Mouse (Mus musculus) myocyte (in vitro differentiated cells): ENCODE measurements around the gene Exd1. TPM values are rescaled to one million over a fixed set of nuclear protein-coding genes. Genes with fewer than 3 reads are reported as not detected.

Experiments
- H3K27me3 ChIP-seq: one replicate; pipeline ENCODE4 v1.6.1; 2011; ENCODE audit not compliant: control insufficient read depth, insufficient read depth, insufficient read length
- H3K36me3 ChIP-seq: one replicate; pipeline ENCODE4 v1.6.1; 2011; ENCODE audit not compliant: control insufficient read depth, insufficient read depth
- H3K4me2 ChIP-seq: one replicate; pipeline ENCODE4 v1.6.1; 2011; ENCODE audit warnings: low read depth, control low read depth
- H3K4me3 ChIP-seq: one replicate; pipeline ENCODE4 v1.5.1; 2011; ENCODE audit warnings: mild to moderate bottlenecking, control low read depth, moderate library complexity
- H3K79me2 ChIP-seq: one replicate; pipeline ENCODE4 v1.6.1; 2011; ENCODE audit not compliant: control insufficient read depth, insufficient read depth
- H3ac ChIP-seq: one replicate; pipeline ENCODE4 v1.6.1; 2011; ENCODE audit not compliant: control insufficient read depth, insufficient read length
- CEBPB ChIP-seq: IDR thresholded peaks from 2 replicates; pipeline ENCODE4 v1.6.1; 2011; ENCODE audit warnings: mild to moderate bottlenecking, moderate library complexity; ENCODE audit not compliant: poor library complexity, insufficient read depth, severe bottlenecking
- E2F4 ChIP-seq: IDR thresholded peaks from one replicate; pipeline ENCODE4 v1.6.1; 2011; ENCODE audit warnings: mild to moderate bottlenecking, control low read depth, moderate library complexity; ENCODE audit not compliant: insufficient read depth
- MAX ChIP-seq: IDR thresholded peaks from one replicate; pipeline ENCODE4 v1.6.1; 2011; ENCODE audit warnings: low read depth, mild to moderate bottlenecking, control low read depth
- MYOD1 ChIP-seq, 3 experiments: IDR thresholded peaks; one replicate each; pipeline ENCODE4 v1.6.1; 2011; ENCODE audit warnings: control low read depth in 2 of 3, low read depth in 2 of 3, mild to moderate bottlenecking in 2 of 3, moderate library complexity in 1 of 3; ENCODE audit not compliant: insufficient read length in 2 of 3, control insufficient read depth in 1 of 3
- MYOG ChIP-seq, 3 experiments: IDR thresholded peaks; one replicate each; pipeline ENCODE4 v1.6.1; 2011; ENCODE audit warnings: control low read depth in 2 of 3, low read depth in 2 of 3, mild to moderate bottlenecking in 2 of 3; ENCODE audit not compliant: insufficient read length in 2 of 3, control insufficient read depth in 1 of 3, insufficient read depth in 1 of 3
- POLR2A ChIP-seq: IDR thresholded peaks from one replicate; pipeline ENCODE4 v1.6.1; 2011; ENCODE audit warnings: low read depth, mild to moderate bottlenecking, control low read depth, moderate library complexity; ENCODE audit not compliant: insufficient read length
- POLR2AphosphoS2 ChIP-seq: IDR thresholded peaks from one replicate; pipeline ENCODE4 v1.6.1; 2011; ENCODE audit warnings: low read depth, control low read depth; ENCODE audit not compliant: insufficient read length
- REST ChIP-seq: IDR thresholded peaks from one replicate; pipeline ENCODE4 v1.6.1; 2011; ENCODE audit warnings: mild to moderate bottlenecking, control low read depth, moderate library complexity; ENCODE audit not compliant: insufficient read depth, insufficient read length
- SRF ChIP-seq: IDR thresholded peaks from one replicate; pipeline ENCODE4 v1.6.1; 2011; ENCODE audit warnings: low read depth; ENCODE audit not compliant: control insufficient read depth, insufficient read length
- TCF12 ChIP-seq: IDR thresholded peaks from one replicate; pipeline ENCODE4 v1.6.1; 2011; ENCODE audit warnings: mild to moderate bottlenecking, control low read depth; ENCODE audit not compliant: poor library complexity, insufficient read depth, severe bottlenecking
- TCF3 ChIP-seq: IDR thresholded peaks from one replicate; pipeline ENCODE4 v1.6.1; 2011; ENCODE audit warnings: low read depth, control low read depth; ENCODE audit not compliant: insufficient read length
- USF1 ChIP-seq: IDR thresholded peaks from one replicate; pipeline ENCODE4 v1.6.1; 2011; ENCODE audit warnings: low read depth, mild to moderate bottlenecking, control low read depth, moderate library complexity
- polyA plus RNA-seq: library from polyadenylated mRNA; unstranded; fragments of >200 nt; fragmentation: generic; extraction: Trizol; gene quantifications from one replicate; pipeline ENCODE4 v1.2.1, GENCODE M21; 2012; ENCODE audit warnings: missing spikeins

The Exd1 gene
- polyA plus RNA-seq, 1 experiment: 0.23 TPM

- no peaks in the 10 kb centered on the region for H3K27me3 ChIP-seq
- H3K4me2 ChIP-seq: no peak overlapping the region
- no peaks in the 10 kb centered on the region for H3K36me3 ChIP-seq
- H3K4me3 ChIP-seq: no peak overlapping the region
- no peaks in the 10 kb centered on the region for H3K79me2 ChIP-seq
- H3ac ChIP-seq: no peak overlapping the region
- TF ChIP-seq CEBPB: no peak
- no peak for TF ChIP-seq MYOG (IDR thresholded peaks at IDR 0.05; ENCODE audit: control insufficient read depth in 1 of 3, insufficient read depth in 1 of 3, insufficient read length in 2 of 3, low read depth in 2 of 3)
- no peak for TF ChIP-seq POLR2A
- TF ChIP-seq TCF3: no peak
- no peak for TF ChIP-seq MYOD1 (IDR thresholded peaks at IDR 0.05; ENCODE audit: control insufficient read depth in 1 of 3, insufficient read length in 2 of 3, low read depth in 2 of 3)
- TF ChIP-seq TCF12: no peak
- no peak for TF ChIP-seq MAX
- TF ChIP-seq SRF: no peak
- TF ChIP-seq POLR2AphosphoS2: no peak
- TF ChIP-seq USF1: no peak
- no peak for TF ChIP-seq E2F4
- TF ChIP-seq REST: no peak
These were observed 34.1 kb upstream of the Exd1 start for GRCm38 (mm10) chr2:119581571-119581970.

DNA sequence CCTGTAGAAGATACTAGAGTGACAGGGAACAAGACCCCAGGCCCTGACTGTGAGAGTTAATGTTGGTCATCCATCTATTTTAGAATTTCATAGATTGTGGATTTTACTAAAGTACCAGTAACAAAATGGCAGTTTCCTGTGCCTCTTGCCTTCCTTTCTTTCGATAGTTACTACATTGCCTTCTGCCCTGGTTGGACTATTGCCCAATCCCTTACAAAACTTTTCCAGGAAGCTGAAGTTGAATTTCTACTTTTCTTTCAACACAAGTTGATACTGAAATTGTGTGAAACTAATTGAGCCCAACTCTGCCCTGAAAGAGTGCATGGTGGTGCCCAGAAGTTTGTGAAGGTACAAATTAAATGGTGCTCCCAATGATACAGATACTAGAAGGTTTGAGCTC, 25.0 kb upstream of the Exd1 start:
- Histone ChIP-seq H3K79me2 (no peaks in the 10 kb centered on the region), H3K4me3 (no peak overlapping the region), H3K27me3 (no peaks in the 10 kb centered on the region), H3K4me2 (no peak overlapping the region), H3ac (no peak overlapping the region), H3K36me3 (peaks cover 24% of the 10 kb centered on the region)
- no peak for TF ChIP-seq TCF3
- TF ChIP-seq REST: no peak
- TF ChIP-seq TCF12: no peak
- no peak for TF ChIP-seq MYOG (IDR thresholded peaks at IDR 0.05; ENCODE audit: control insufficient read depth in 1 of 3, insufficient read depth in 1 of 3, insufficient read length in 2 of 3, low read depth in 2 of 3)
- TF ChIP-seq USF1: no peak
- TF ChIP-seq POLR2AphosphoS2: no peak
- no peak for TF ChIP-seq E2F4
- no peak for TF ChIP-seq CEBPB
- TF ChIP-seq POLR2A: no peak
- no peak for TF ChIP-seq SRF
- no peak for TF ChIP-seq MYOD1 (IDR thresholded peaks at IDR 0.05; ENCODE audit: control insufficient read depth in 1 of 3, insufficient read length in 2 of 3, low read depth in 2 of 3)
- no peak for TF ChIP-seq MAX

DNA sequence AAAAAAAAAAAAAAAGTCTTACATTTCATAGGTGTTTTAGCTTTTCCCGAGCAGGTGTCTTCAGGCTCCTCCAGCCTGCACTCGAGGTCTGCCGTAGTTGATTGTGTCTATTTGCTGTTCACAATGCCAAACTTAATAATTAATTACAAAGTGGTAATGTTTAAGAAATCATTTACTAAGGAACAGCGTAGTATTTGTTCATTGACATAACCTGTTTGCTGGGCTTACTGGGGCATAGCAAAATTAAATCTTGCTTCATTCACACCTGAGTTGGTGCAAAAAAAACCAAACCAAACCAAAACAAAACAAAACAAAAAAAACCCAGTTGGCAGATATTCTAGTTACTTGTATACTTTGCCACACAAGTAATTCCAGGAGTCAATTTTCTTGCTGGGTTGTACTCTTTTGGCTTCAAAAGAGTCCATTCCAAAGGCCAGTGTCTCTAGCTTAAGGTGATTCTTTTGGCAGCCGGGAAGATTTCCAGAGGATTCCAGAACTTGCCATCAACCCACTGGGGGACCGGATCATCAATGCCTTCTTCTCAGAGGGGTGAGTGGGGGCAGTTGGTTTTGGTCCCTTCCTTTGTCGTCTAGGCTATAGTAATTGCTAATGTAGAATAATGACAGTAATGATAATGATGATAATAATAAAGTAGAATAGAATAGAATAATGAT, 18.9 kb upstream of the Exd1 start:
- Histone ChIP-seq H3K27me3 (no peaks in the 10 kb centered on the region), H3K4me2 (no peak overlapping the region), H3K79me2 (no peaks in the 10 kb centered on the region), H3K4me3 (no peak overlapping the region), H3ac (no peak overlapping the region), H3K36me3 (peaks cover 33% of the 10 kb centered on the region)
- TF ChIP-seq TCF3: no peak
- no peak for TF ChIP-seq MYOD1 (IDR thresholded peaks at IDR 0.05; ENCODE audit: control insufficient read depth in 1 of 3, insufficient read length in 2 of 3, low read depth in 2 of 3)
- no peak for TF ChIP-seq CEBPB
- no peak for TF ChIP-seq E2F4
- TF ChIP-seq MAX: no peak
- TF ChIP-seq SRF: no peak
- no peak for TF ChIP-seq REST
- no peak for TF ChIP-seq USF1
- TF ChIP-seq MYOG (IDR thresholded peaks at IDR 0.05; ENCODE audit: control insufficient read depth in 1 of 3, insufficient read depth in 1 of 3, insufficient read length in 2 of 3, low read depth in 2 of 3): no peak
- TF ChIP-seq POLR2AphosphoS2: no peak
- TF ChIP-seq TCF12: no peak

DNA sequence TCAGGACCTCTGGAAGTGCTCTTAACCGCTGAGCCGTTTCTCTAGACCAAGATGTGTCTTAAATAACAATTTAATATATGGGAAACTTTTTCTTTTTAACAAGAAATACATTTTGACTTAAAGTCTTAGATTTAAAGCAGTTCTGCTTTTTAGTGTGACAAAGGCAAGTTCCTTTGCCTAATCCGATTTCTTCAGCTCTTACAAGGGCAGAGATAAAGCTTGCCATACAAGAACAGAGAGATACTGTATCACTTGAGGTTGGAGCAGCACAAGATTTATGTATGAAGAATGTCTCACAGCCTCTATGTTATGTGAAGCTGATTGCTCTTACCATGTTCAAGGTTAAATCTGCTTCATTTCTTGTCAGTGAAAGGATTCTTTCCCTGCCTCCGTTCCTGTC, 17.9 kb upstream of the Exd1 start:
- TF ChIP-seq TCF12 (no peak), E2F4 (no peak), TCF3 (no peak), POLR2AphosphoS2 (no peak), USF1 (no peak), MYOG (IDR thresholded peaks at IDR 0.05; ENCODE audit: control insufficient read depth in 1 of 3, insufficient read depth in 1 of 3, insufficient read length in 2 of 3, low read depth in 2 of 3) (no peak), REST (no peak), MYOD1 (IDR thresholded peaks at IDR 0.05; ENCODE audit: control insufficient read depth in 1 of 3, insufficient read length in 2 of 3, low read depth in 2 of 3) (no peak)
- Histone ChIP-seq H3K36me3 (peaks cover 29% of the 10 kb centered on the region), H3K79me2 (no peaks in the 10 kb centered on the region), H3ac (no peak overlapping the region), H3K27me3 (no peaks in the 10 kb centered on the region), H3K4me3 (no peak overlapping the region), H3K4me2 (no peak overlapping the region)
